Mouse (Mus musculus) heart, embryonic 15.5 days (tissue): ENCODE data around the gene Slc5a10. TPM values are rescaled to one million over a fixed set of nuclear protein-coding genes. Genes with fewer than 3 reads are reported as not detected.

Experiments used
- ATAC-seq: fragments of 200-750 bp; cut with Nextera tagmentation; replicated peaks from 2 replicates; pipeline ENCODE4 v1.8.0; 2017; ENCODE audit warnings: low read depth, moderate TSS enrichment; ENCODE audit not compliant: insufficient number of reproducible peaks, insufficient read depth, low FRiP score
- H3K27ac ChIP-seq: fragments of 300-500 bp; sonication (generic); 2 replicates; pipeline ENCODE4 v1.5.1; 2015; ENCODE audit warnings: mild to moderate bottlenecking, inconsistent platforms
- H3K27me3 ChIP-seq: fragments of 300-500 bp; sonication (generic); 2 replicates; pipeline ENCODE4 v1.6.1; 2015; ENCODE audit warnings: inconsistent platforms
- H3K36me3 ChIP-seq: fragments of 300-500 bp; sonication (generic); 2 replicates; pipeline ENCODE4 v1.6.1; 2015; ENCODE audit warnings: mild to moderate bottlenecking, inconsistent platforms
- H3K4me1 ChIP-seq: fragments of 300-500 bp; sonication (generic); replicated peaks from 2 replicates; pipeline ENCODE4 v1.6.1; 2015; ENCODE audit warnings: inconsistent platforms
- H3K4me2 ChIP-seq: fragments of 300-500 bp; sonication (generic); 2 replicates; pipeline ENCODE4 v1.6.1; 2015; ENCODE audit warnings: inconsistent platforms, mild to moderate bottlenecking, moderate library complexity
- H3K4me3 ChIP-seq: fragments of 300-500 bp; sonication (generic); 2 replicates; pipeline ENCODE4 v1.5.1; 2015; ENCODE audit warnings: mild to moderate bottlenecking, inconsistent platforms
- H3K9ac ChIP-seq: fragments of 300-500 bp; sonication (generic); 2 replicates; pipeline ENCODE4 v1.6.1; 2015; ENCODE audit warnings: mild to moderate bottlenecking, inconsistent platforms
- H3K9me3 ChIP-seq: fragments of 300-500 bp; sonication (generic); replicated peaks from 2 replicates; pipeline ENCODE4 v1.6.1; 2016; ENCODE audit warnings: inconsistent platforms
- WGBS: fragments of 180-500 bp; shearing (Covaris S2); methylation state at CpG from one replicate; pipeline ENCODE4 v1.1.7; 2015; ENCODE audit warnings: mixed read lengths; 5-methylcytosine and 5-hydroxymethylcytosine counted together
- polyA plus RNA-seq: library from polyadenylated mRNA; unstranded; fragments of >200 nt; fragmentation: Nextera tagmentation; extraction: Ambion mirVana; gene quantifications from 2 replicates; pipeline ENCODE4 v1.2.1, GENCODE M21; 2015

Slc5a10 gene
- polyA plus RNA-seq, 1 experiment from 2014 or later = not detected

GRCm38 (mm10) chr11:61728037-61728436, 7.4 kb upstream of the Slc5a10 start:
- Histone ChIP-seq H3K4me2 (no peak overlapping the region), H3K9me3 (no peaks in the 10 kb centered on the region), H3K9ac (no peak overlapping the region), H3K4me1 (0 out of 2 replicates have a peak, but pooled peaks cover 5% of the 10 kb centered on the region), H3K27ac (no peak overlapping the region), H3K27me3 (no peaks in the 10 kb centered on the region), H3K4me3 (no peak overlapping the region), H3K36me3 (peaks cover 34% of the 10 kb centered on the region)
- 28% methylated on average over 2 of the region's 2 CpGs for WGBS
- no peak for ATAC-seq

- H3K36me3 ChIP-seq = peaks cover 3% of the 10 kb centered on the region; the same call in 1 of the 2 replicates
- peaks cover 3% of the 10 kb centered on the region; the same call in 1 of the 2 replicates for H3K27me3 ChIP-seq
- ATAC-seq = no peak
- H3K4me3 ChIP-seq = no peak overlapping the region
- no peaks in the 10 kb centered on the region for H3K9me3 ChIP-seq
- H3K9ac ChIP-seq = no peak overlapping the region
- H3K4me1 ChIP-seq = no peaks in the 10 kb centered on the region
- H3K4me2 ChIP-seq = no peak overlapping the region
- WGBS = 73% methylated on average over 5 of the region's 5 CpGs
- no peak overlapping the region for H3K27ac ChIP-seq
Measured at GRCm38 (mm10) chr11:61722077-61722476, 1.5 kb upstream of the Slc5a10 start.

GRCm38 (mm10) chr11:61719826-61720225, 800 bp downstream of the Slc5a10 start:
- Histone ChIP-seq H3K9ac (no peak overlapping the region), H3K27me3 (peaks cover 7% of the 10 kb centered on the region; the same call in 1 of the 2 replicates), H3K4me2 (no peak overlapping the region), H3K36me3 (no peaks in the 10 kb centered on the region), H3K4me1 (no peaks in the 10 kb centered on the region; the same call in 1 of the 2 replicates), H3K4me3 (no peak overlapping the region), H3K9me3 (no peaks in the 10 kb centered on the region), H3K27ac (no peak overlapping the region)
- 70% methylated on average over 8 of the region's 8 CpGs for WGBS
- ATAC-seq = no peak

GRCm38 (mm10) chr11:61719387-61719786, 1.2 kb downstream of the Slc5a10 start:
- ATAC-seq = no peak
- no peak overlapping the region for H3K4me3 ChIP-seq
- H3K4me2 ChIP-seq = no peak overlapping the region
- no peak overlapping the region for H3K9ac ChIP-seq
- 55% methylated on average over 3 of the region's 3 CpGs for WGBS
- no peaks in the 10 kb centered on the region for H3K36me3 ChIP-seq
- peaks cover 7% of the 10 kb centered on the region; the same call in 1 of the 2 replicates for H3K27me3 ChIP-seq
- no peak overlapping the region for H3K27ac ChIP-seq
- no peaks in the 10 kb centered on the region; the same call in 1 of the 2 replicates for H3K4me1 ChIP-seq
- no peaks in the 10 kb centered on the region for H3K9me3 ChIP-seq

- Histone ChIP-seq H3K27me3 (peaks cover 7% of the 10 kb centered on the region; the same call in 1 of the 2 replicates), H3K4me3 (no peak overlapping the region), H3K4me2 (no peak overlapping the region), H3K9ac (no peak overlapping the region), H3K27ac (no peak overlapping the region), H3K4me1 (no peaks in the 10 kb centered on the region; the same call in 1 of the 2 replicates), H3K36me3 (no peaks in the 10 kb centered on the region), H3K9me3 (no peaks in the 10 kb centered on the region)
- ATAC-seq = no peak
- WGBS = 58% methylated on average over 5 of the region's 5 CpGs
Measured at GRCm38 (mm10) chr11:61717990-61718389, 2.6 kb downstream of the Slc5a10 start.

GRCm38 (mm10) chr11:61715130-61715529, 5.5 kb downstream of the Slc5a10 start:
- Histone ChIP-seq H3K36me3 (no peaks in the 10 kb centered on the region), H3K4me3 (no peak overlapping the region), H3K27me3 (peaks cover 7% of the 10 kb centered on the region; the same call in 1 of the 2 replicates), H3K4me2 (no peak overlapping the region), H3K9ac (no peak overlapping the region), H3K9me3 (no peaks in the 10 kb centered on the region), H3K27ac (no peak overlapping the region), H3K4me1 (no peaks in the 10 kb centered on the region; the same call in 1 of the 2 replicates)
- 57% methylated on average over 6 of the region's 6 CpGs for WGBS
- no peak for ATAC-seq

- H3K9me3 ChIP-seq = no peaks in the 10 kb centered on the region
- no peak overlapping the region for H3K27ac ChIP-seq
- ATAC-seq = peak; percentile 67; the same call in 1 of the 2 replicates
- no peak overlapping the region for H3K9ac ChIP-seq
- WGBS = 34% methylated on average over 11 of the region's 11 CpGs
- H3K36me3 ChIP-seq = no peaks in the 10 kb centered on the region
- no peak overlapping the region for H3K4me2 ChIP-seq
- H3K4me3 ChIP-seq = no peak overlapping the region
- H3K27me3 ChIP-seq = peaks cover 7% of the 10 kb centered on the region; the same call in 1 of the 2 replicates
- no peaks in the 10 kb centered on the region; the same call in 1 of the 2 replicates for H3K4me1 ChIP-seq
Measured at GRCm38 (mm10) chr11:61714346-61715117, 6.1 kb downstream of the Slc5a10 start.

- Histone ChIP-seq H3K36me3 (no peaks in the 10 kb centered on the region), H3K9me3 (no peaks in the 10 kb centered on the region), H3K27me3 (0 out of 2 replicates have a peak, but pooled peaks cover 4% of the 10 kb centered on the region), H3K9ac (no peak overlapping the region), H3K27ac (no peak overlapping the region), H3K4me1 (no peaks in the 10 kb centered on the region; the same call in 1 of the 2 replicates), H3K4me2 (no peak overlapping the region), H3K4me3 (no peak overlapping the region)
- no peak for ATAC-seq
- WGBS = 67% methylated on average over 15 of the region's 15 CpGs
Measured at GRCm38 (mm10) chr11:61713157-61713855, 7.3 kb downstream of the Slc5a10 start.

GRCm38 (mm10) chr11:61708928-61709327, 11.7 kb downstream of the Slc5a10 start:
- H3K27me3 ChIP-seq = no peaks in the 10 kb centered on the region
- no peaks in the 10 kb centered on the region for H3K4me1 ChIP-seq
- WGBS = 78% methylated on average over 3 of the region's 3 CpGs
- no peak overlapping the region for H3K4me3 ChIP-seq
- ATAC-seq = no peak
- no peak overlapping the region for H3K4me2 ChIP-seq
- H3K9ac ChIP-seq = no peak overlapping the region
- H3K27ac ChIP-seq = no peak overlapping the region
- H3K36me3 ChIP-seq = no peaks in the 10 kb centered on the region
- H3K9me3 ChIP-seq = no peaks in the 10 kb centered on the region

GRCm38 (mm10) chr11:61706232-61706631, 14.4 kb downstream of the Slc5a10 start:
- Histone ChIP-seq H3K4me2 (no peak overlapping the region), H3K36me3 (no peaks in the 10 kb centered on the region), H3K4me1 (no peaks in the 10 kb centered on the region), H3K4me3 (no peak overlapping the region), H3K27me3 (no peaks in the 10 kb centered on the region), H3K27ac (no peak overlapping the region), H3K9ac (no peak overlapping the region), H3K9me3 (no peaks in the 10 kb centered on the region)
- ATAC-seq = no peak
- WGBS = 41% methylated on average over 4 of the region's 4 CpGs

GRCm38 (mm10) chr11:61705581-61705980, 15.0 kb downstream of the Slc5a10 start:
- 92% methylated on average over 2 of the region's 2 CpGs for WGBS
- Histone ChIP-seq H3K4me2 (no peak overlapping the region), H3K4me3 (no peak overlapping the region), H3K36me3 (no peaks in the 10 kb centered on the region), H3K4me1 (no peaks in the 10 kb centered on the region), H3K27me3 (no peaks in the 10 kb centered on the region), H3K27ac (no peak overlapping the region), H3K9ac (no peak overlapping the region), H3K9me3 (no peaks in the 10 kb centered on the region)
- no peak for ATAC-seq
